Mouse (Mus musculus) adrenal gland, postnatal 14 days (tissue): ENCODE results near the gene Crybg2. TPM values are rescaled to one million over a fixed set of nuclear protein-coding genes. Genes with fewer than 3 reads are reported as not detected.

Experiments used
- DNase-seq: peaks from one replicate; pipeline ENCODE4 v3.0.0; 2021; ENCODE audit warnings: mixed read lengths
- total RNA-seq: library from RNA; stranded (reverse); gene quantifications from 2 replicates; pipeline ENCODE4 v1.2.3, GENCODE M21; 2021

The Crybg2 gene
- total RNA-seq, 1 experiment from 2014 or later: not detected

DNA sequence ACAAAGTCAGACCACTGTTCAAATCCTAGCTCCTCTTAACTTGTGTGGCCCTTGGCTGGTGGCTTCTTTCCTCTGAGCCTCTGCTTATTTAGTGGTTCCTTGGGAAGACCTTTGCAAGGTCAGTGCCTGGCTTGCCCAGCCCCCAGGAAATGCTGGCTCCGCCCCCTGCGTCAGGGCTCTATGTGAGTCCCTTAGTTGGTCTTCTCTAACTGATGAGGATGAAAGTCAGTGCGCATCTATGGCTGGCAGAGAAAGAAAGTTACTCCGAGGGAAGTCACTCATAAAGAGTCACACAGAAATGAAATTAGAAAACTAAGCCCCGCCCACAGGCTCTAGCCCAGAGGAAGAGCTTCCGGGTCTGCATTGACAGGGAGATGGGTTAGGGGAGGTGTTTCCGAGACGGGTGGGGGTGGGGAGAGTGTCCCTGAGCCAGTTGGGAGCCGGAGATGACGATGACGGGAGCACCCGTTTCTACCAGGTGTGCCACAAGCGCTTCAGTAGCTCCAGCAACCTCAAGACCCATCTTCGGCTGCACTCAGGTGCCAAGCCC, 2.4 kb upstream of the Crybg2 start:
- DNase-seq: no peak

- no peak for DNase-seq
These were observed 1.7 kb upstream of the Crybg2 start for GRCm38 (mm10) chr4:134058908-134059307.

DNA sequence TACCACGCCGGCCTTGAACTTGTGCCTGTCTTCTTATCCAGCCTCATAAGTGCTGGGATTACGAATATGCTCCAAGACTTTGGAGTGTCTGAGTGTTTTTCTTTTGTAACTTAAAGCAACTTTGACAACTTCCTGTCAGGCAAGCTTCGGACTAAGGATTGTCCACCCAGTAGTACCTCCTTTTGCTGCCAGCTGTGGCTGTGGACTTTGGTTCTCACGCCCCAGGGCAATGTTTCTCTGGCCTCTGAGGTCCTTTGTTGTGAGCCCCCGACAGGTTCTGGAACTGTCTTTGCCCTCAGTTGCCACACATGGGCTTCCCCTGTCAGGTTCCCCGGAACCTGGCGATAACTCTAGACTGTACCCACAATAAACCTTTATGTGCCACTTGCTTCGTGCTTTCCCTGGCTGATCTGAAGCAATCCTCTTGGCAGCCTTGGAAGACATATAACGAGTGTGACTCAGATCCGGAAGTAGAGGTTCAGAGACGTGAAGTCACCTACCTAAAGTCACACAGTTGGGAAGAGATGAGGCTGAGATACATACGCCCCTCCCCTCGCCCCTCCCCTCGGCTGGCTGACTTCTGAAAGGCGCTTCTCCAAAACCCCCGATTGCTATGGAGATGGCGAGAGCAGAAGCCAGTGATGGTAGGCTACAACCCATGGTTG, 683 bp downstream of the Crybg2 start:
- DNase-seq: no peak

- DNase-seq: no peak
These were observed 1.4 kb downstream of the Crybg2 start for GRCm38 (mm10) chr4:134061944-134062446.

DNA sequence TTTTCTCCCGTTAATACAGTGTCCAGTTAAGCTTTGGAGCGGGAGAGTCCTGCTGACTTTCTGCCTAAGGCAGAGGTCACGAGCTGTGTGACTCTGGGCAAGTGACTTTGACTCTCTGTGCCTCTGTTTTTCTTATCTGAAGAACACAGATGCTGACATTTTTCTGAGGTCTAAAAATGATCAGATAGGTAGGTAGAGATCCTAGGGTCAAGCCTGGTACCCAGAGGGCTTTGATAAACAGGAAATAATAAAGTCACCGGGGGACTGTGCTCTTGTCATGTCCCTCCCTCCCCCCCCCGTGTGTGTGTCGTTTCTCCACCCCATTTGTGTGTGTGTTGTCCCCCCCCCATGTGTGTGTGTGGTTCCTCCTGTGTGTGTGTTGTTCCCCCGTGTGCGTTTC, 1.9 kb downstream of the Crybg2 start:
- no peak for DNase-seq

DNA sequence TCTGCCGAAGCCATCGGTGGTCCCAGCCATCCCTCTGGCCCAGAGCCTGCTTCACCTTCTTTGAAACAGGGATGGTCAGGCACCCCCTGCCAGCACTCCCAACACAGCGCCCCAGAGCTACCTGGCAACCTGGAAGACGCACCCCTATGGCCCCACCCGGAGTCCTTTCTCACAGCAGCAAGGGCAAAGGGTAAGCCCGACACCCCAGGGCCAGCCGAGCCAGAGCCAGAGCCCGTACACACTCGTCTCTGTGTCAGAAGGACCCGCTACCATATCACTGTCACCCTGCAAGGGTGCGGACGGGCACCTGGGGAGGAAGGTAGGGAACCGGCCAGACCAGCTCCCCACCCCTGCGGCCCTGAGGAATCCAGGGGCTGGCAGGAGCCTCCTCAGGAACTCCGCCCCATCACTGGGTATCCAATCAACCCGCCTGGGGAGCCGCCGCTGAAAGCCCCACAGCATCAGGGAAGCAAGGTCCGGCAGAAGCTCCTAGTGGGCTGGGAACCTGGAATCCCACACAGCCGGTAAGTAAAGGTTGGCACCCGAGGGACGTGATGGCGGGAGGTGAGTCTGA, 4.9 kb downstream of the Crybg2 start:
- no peak for DNase-seq

DNA sequence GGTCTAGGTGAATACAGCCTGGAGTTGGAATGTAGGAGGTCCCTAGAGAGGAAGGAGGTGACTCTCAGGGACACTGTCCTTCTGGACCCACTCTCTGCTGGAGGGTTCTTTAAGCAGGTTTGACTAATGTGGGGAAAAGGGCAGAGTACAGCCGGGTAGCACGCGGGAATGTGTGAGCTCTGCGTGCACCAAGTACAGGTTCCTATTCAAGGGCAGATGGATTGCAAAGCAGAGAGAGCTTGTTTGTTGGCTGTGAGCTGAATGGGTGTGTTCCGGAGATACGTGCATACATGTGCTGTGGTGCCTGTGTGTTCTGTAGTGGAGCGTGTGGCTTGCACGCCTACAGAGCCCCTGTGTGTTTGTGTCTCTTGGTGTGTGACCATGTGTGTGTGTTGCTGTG, 6.8 kb downstream of the Crybg2 start:
- no peak for DNase-seq

GRCm38 (mm10) chr4:134067833-134068544, 7.4 kb downstream of the Crybg2 start:
- DNase-seq: no peak

DNA sequence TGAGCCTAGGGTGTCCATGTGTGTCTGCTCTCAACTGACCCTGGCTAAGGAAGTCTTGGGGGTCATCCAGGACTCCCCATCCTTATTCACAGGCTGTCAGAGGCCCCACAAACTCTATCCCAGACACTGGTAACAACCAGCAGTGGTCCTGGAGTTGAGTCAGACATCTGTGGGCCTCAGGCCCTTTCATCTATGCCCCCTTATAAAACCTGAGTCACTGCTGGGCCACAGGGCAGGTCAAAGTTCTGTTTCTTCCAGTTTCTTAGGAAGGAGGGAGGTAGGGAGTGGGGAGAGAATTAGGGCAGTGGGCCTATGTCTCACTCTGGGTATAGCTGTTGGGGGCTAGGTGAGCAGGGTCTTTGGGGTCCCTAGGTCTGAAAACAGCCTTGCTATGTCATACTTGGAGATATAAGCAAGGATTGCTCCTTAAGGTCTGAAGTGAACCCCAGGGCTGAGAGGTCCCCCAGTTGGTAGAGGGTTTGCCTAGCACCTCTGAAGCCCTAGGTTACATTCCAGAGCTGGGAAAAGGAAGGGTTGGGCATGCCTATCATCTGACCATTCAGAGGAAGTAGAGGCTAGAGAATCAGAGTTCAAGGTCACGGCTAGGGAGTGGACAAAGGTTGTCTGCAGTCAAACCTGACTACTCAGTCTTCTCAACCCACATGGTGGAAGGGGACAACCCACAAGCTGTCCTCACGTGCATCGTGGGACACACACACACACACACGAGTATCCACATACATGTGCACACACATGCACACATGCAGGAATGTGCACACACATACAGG, 8.4 kb downstream of the Crybg2 start:
- DNase-seq: no peak

- peak; percentile 69 for DNase-seq
These were observed 18.1 kb downstream of the Crybg2 start for GRCm38 (mm10) chr4:134078694-134079093.

- no peak for DNase-seq
These were observed 20.1 kb downstream of the Crybg2 start for GRCm38 (mm10) chr4:134080674-134081073.

GRCm38 (mm10) chr4:134081730-134082386, 21.2 kb downstream of the Crybg2 start:
- DNase-seq: peak; percentile 77

DNA sequence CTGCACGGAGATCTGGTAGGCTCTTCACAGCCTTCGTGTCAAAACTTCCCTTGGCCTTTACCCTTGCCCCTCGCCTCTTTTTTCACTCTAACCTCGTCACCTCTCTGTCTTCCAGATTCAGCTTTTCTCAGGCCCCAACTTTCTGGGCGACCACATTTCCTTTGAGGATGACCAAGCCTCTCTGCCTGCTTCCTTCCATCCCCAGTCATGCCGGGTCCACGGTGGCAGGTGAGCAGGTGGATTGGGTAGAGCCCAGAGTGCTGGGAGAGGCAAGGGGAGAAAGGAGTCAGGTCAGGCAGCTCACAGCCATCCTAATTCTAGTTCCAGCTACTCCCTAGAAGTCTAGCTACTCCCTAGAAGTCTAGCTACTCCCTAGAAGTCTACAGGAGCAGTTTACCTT, 21.8 kb downstream of the Crybg2 start:
- no peak for DNase-seq

DNA sequence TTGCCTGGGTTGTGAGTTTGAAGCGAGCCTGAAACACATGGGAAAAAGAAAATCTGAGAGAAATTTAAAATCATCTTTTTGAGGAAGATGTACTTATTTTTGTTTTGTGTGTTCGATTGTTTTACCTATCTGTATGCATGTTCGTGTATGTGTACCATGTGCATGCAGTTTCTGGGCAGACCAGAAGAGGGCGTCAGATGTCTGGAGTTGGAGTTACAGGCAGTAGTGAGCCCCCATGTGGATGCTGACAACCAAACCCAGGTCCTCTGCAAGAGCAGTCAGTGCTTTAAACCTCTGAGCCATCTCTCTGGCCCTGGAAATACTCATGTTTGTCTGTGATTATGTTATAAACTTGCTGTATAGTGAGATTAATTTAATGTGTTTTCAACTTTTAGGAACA, 24.4 kb downstream of the Crybg2 start:
- DNase-seq: no peak

DNA sequence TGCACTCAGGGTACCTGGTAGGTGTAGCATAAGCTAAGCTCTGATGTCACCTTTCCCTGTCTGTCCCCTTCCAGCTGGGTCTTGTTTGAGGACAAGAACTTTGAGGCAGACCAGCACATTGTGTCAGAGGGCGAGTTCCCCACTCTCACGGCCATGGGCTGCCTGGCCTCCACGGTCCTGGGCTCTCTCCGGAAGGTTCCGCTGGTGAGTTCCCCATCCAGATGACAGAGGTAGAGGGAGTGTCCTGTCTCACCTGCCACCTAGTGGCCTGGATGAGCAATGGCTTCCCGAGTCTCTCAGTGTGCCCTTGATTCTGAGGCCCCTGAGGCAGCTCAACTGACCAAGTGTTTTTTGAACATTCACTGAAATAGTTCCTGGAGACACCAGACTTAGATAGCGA, 26.8 kb downstream of the Crybg2 start:
- peak; percentile 63 for DNase-seq

GRCm38 (mm10) chr4:134089029-134089428, 28.4 kb downstream of the Crybg2 start:
- DNase-seq: no peak

DNA sequence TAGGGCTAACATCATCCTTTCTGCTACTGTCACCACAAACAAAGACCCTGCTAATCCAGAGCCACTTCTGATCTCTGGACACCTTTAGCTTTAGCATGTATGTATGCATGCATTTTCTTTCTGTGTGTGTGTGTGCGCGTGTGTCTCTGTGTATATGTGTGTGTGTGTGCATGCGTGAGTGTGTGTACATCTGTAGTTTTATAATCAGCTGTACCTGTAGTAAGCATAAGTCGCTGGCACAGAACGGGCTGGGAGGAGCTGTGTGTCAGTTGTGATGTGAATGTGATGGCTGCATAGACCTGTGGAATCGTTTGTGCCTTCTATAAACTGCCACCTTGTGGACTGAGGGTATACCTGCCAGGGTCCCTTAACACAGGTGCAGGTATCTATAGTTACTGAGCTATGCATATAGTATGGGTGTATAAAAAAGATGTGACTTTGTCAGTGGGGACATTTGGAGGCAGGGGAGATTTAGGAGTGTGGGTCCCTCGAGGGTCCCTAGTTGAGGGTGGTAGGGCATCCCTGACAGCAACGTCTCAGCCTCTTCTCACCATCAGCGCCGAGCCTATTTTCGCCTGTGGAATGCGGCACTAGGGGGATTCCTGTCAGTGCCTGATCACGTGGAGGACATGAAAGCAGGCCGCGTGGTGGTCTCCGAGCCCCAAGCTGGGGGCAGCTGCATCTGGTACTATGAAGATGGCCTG, 30.1 kb downstream of the Crybg2 start:
- DNase-seq: no peak

- DNase-seq: no peak
These were observed 30.6 kb downstream of the Crybg2 start for GRCm38 (mm10) chr4:134091225-134091529.

GRCm38 (mm10) chr4:134092382-134093288, 32.0 kb downstream of the Crybg2 start:
- peak; percentile 84 for DNase-seq

DNA sequence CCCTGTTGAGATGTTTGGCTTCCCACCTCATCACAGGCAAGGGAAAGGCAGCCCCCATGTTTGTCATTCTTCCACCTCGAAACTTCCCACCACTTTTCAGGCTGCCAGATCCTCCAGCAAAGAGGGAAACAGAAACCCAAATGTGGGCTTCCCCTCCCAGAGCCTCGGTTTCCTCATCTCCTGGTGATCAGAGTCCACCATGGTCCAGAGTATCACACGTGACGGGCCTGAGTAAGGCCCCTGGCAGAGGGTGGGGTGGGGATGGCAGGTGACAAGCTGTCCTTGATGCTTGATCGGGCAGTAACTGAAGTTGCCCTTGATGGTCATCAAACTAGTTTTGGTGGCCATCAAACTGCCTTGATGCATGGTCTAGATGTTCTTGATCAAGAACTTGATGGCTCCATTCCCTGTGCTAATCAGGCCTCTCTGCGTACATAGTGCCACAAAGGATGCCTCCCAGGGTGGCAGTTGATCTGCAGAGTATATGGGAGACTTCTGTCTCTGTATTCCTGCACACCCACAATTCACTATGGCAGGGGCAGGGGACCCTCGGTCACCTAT, 33.5 kb downstream of the Crybg2 start:
- no peak for DNase-seq
